Mouse (Mus musculus): ENCODE measurements around the gene Bri3. TPM values are rescaled to one million over a fixed set of nuclear protein-coding genes. Genes with fewer than 3 reads are reported as not detected.

Gene Bri3
- polyA plus RNA-seq, 1 experiment from 2014 or later = 204 TPM

GRCm38 (mm10) chr5:144452776-144453455, 208.7 kb downstream of the Bri3 start:
- 40% methylated on average over 7 of the region's 7 CpGs for WGBS
- no peaks in the 10 kb centered on the region for H3K9me3 ChIP-seq (ENCODE audit: control insufficient read depth, low read length)
- H3K4me2 ChIP-seq (ENCODE audit: low read length) = no peak overlapping the region
- H3K9ac ChIP-seq (ENCODE audit: low read length) = no peak overlapping the region
- H3K27me3 ChIP-seq (ENCODE audit: control insufficient read depth, insufficient read depth, low read length) = no peaks in the 10 kb centered on the region
- H3K36me3 ChIP-seq (ENCODE audit: control insufficient read depth, insufficient read depth, low read length) = no peaks in the 10 kb centered on the region
- H3K4me3 ChIP-seq (ENCODE audit: control insufficient read depth in 1 of 2, insufficient read depth in 1 of 2, low read depth in 1 of 2, low read length in 2 of 2) = no peak overlapping the region
- H3K4me1 ChIP-seq (ENCODE audit: control insufficient read depth in 2 of 2, insufficient read depth in 2 of 2, low read length in 2 of 2) = peaks cover 0 to 5% of the 10 kb centered on the region in 2 experiments; a peak in 2 of 4 replicates
- ATAC-seq (ENCODE audit: insufficient number of reproducible peaks, insufficient read depth, low FRiP score, low read depth) = no peak
- no peak overlapping the region for H3K27ac ChIP-seq (replicated peaks in 1 of 2; ENCODE audit: control insufficient read depth in 1 of 2, insufficient read depth in 1 of 2, low read depth in 2 of 2, low read length in 2 of 2)

GRCm38 (mm10) chr5:144457623-144458287, 213.5 kb downstream of the Bri3 start:
- Histone ChIP-seq H3K4me1 (ENCODE audit: control insufficient read depth in 2 of 2, insufficient read depth in 2 of 2, low read length in 2 of 2) (peaks cover 0 to 7% of the 10 kb centered on the region in 2 experiments; a peak in 2 of 4 replicates), H3K4me2 (ENCODE audit: low read length) (peak overlapping the region; percentile 55), H3K36me3 (ENCODE audit: control insufficient read depth, insufficient read depth, low read length) (no peaks in the 10 kb centered on the region), H3K9ac (ENCODE audit: low read length) (0 out of 2 replicates have a peak overlapping the region, but pooled peaks have one; percentile 26), H3K27ac (replicated peaks in 1 of 2; ENCODE audit: control insufficient read depth in 1 of 2, insufficient read depth in 1 of 2, low read depth in 2 of 2, low read length in 2 of 2) (no peak overlapping the region), H3K4me3 (ENCODE audit: control insufficient read depth in 1 of 2, insufficient read depth in 1 of 2, low read depth in 1 of 2, low read length in 2 of 2) (peak overlapping the region; percentile 9 to 13; a peak in 2 of 4 replicates), H3K9me3 (ENCODE audit: control insufficient read depth, low read length) (no peaks in the 10 kb centered on the region), H3K27me3 (ENCODE audit: control insufficient read depth, insufficient read depth, low read length) (no peaks in the 10 kb centered on the region)
- ATAC-seq (ENCODE audit: insufficient number of reproducible peaks, insufficient read depth, low FRiP score, low read depth) = no peak
- 4% methylated on average over 11 of the region's 11 CpGs for WGBS

GRCm38 (mm10) chr5:144466987-144467386, 222.8 kb downstream of the Bri3 start:
- H3K4me1 ChIP-seq (ENCODE audit: control insufficient read depth in 2 of 2, insufficient read depth in 2 of 2, low read length in 2 of 2) = no peaks in the 10 kb centered on the region
- no peak for ATAC-seq (ENCODE audit: insufficient number of reproducible peaks, insufficient read depth, low FRiP score, low read depth)
- H3K27ac ChIP-seq (replicated peaks in 1 of 2; ENCODE audit: control insufficient read depth in 1 of 2, insufficient read depth in 1 of 2, low read depth in 2 of 2, low read length in 2 of 2) = no peak overlapping the region
- H3K4me3 ChIP-seq (ENCODE audit: control insufficient read depth in 1 of 2, insufficient read depth in 1 of 2, low read depth in 1 of 2, low read length in 2 of 2) = no peak overlapping the region
- H3K9me3 ChIP-seq (ENCODE audit: control insufficient read depth, low read length) = 0 out of 2 replicates have a peak, but pooled peaks cover 3% of the 10 kb centered on the region
- no peak overlapping the region for H3K4me2 ChIP-seq (ENCODE audit: low read length)
- H3K27me3 ChIP-seq (ENCODE audit: control insufficient read depth, insufficient read depth, low read length) = no peaks in the 10 kb centered on the region
- WGBS = 33% methylated on average over 6 of the region's 6 CpGs
- no peak overlapping the region for H3K9ac ChIP-seq (ENCODE audit: low read length)
- no peaks in the 10 kb centered on the region for H3K36me3 ChIP-seq (ENCODE audit: control insufficient read depth, insufficient read depth, low read length)

DNA sequence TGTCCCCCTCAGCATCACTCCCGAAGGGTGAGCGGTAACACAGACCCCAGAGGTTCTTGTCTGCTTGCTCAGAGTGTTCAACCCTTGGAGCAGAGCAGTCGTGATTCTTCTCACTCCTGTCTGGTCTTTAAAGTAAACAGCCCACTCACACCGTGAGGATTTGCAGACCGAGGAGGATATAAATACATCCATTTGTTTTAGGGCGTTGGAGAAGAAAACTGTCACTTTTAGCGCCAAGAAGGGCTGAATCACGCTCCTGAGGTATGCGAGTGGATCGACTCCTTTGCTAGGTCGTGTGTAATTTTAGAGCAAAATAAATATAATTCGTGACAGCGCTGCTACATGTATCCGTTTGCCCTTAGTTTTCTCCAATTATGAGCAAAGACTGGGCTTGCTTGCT, 228.8 kb downstream of the Bri3 start:
- no peaks in the 10 kb centered on the region for H3K27me3 ChIP-seq (ENCODE audit: control insufficient read depth, insufficient read depth, low read length)
- 70% methylated on average over 14 of the region's 14 CpGs for whole genome bisulfite sequencing
- H3K36me3 ChIP-seq (ENCODE audit: control insufficient read depth, insufficient read depth, low read length) = no peaks in the 10 kb centered on the region
- no peak for ATAC-seq (ENCODE audit: insufficient number of reproducible peaks, insufficient read depth, low FRiP score, low read depth)
- no peak overlapping the region for H3K4me2 ChIP-seq (ENCODE audit: low read length)
- no peak overlapping the region for H3K9ac ChIP-seq (ENCODE audit: low read length)
- no peak overlapping the region for H3K27ac ChIP-seq (replicated peaks in 1 of 2; ENCODE audit: control insufficient read depth in 1 of 2, insufficient read depth in 1 of 2, low read depth in 2 of 2, low read length in 2 of 2)
- H3K9me3 ChIP-seq (ENCODE audit: control insufficient read depth, low read length) = 0 out of 2 replicates have a peak, but pooled peaks cover 3% of the 10 kb centered on the region
- H3K4me3 ChIP-seq (ENCODE audit: control insufficient read depth in 1 of 2, insufficient read depth in 1 of 2, low read depth in 1 of 2, low read length in 2 of 2) = no peak overlapping the region
- no peaks in the 10 kb centered on the region for H3K4me1 ChIP-seq (ENCODE audit: control insufficient read depth in 2 of 2, insufficient read depth in 2 of 2, low read length in 2 of 2)

GRCm38 (mm10) chr5:144479677-144480171, 235.5 kb downstream of the Bri3 start:
- no peaks in the 10 kb centered on the region for H3K9me3 ChIP-seq (ENCODE audit: control insufficient read depth, low read length)
- no peaks in the 10 kb centered on the region for H3K27me3 ChIP-seq (ENCODE audit: control insufficient read depth, insufficient read depth, low read length)
- 64% methylated on average over 8 of the region's 8 CpGs for WGBS
- no peaks in the 10 kb centered on the region for H3K36me3 ChIP-seq (ENCODE audit: control insufficient read depth, insufficient read depth, low read length)
- no peak for ATAC-seq (ENCODE audit: insufficient number of reproducible peaks, insufficient read depth, low FRiP score, low read depth)
- no peak overlapping the region for H3K4me3 ChIP-seq (ENCODE audit: control insufficient read depth in 1 of 2, insufficient read depth in 1 of 2, low read depth in 1 of 2, low read length in 2 of 2)
- H3K4me2 ChIP-seq (ENCODE audit: low read length) = no peak overlapping the region
- H3K27ac ChIP-seq (replicated peaks in 1 of 2; ENCODE audit: control insufficient read depth in 1 of 2, insufficient read depth in 1 of 2, low read depth in 2 of 2, low read length in 2 of 2) = no peak overlapping the region
- H3K9ac ChIP-seq (ENCODE audit: low read length) = no peak overlapping the region
- H3K4me1 ChIP-seq (ENCODE audit: control insufficient read depth in 2 of 2, insufficient read depth in 2 of 2, low read length in 2 of 2) = no peaks in the 10 kb centered on the region

GRCm38 (mm10) chr5:144483659-144484375, 239.6 kb downstream of the Bri3 start:
- 64% methylated on average over 16 of the region's 16 CpGs for WGBS
- H3K4me1 ChIP-seq (ENCODE audit: control insufficient read depth in 2 of 2, insufficient read depth in 2 of 2, low read length in 2 of 2) = no peaks in the 10 kb centered on the region
- H3K36me3 ChIP-seq (ENCODE audit: control insufficient read depth, insufficient read depth, low read length) = no peaks in the 10 kb centered on the region
- no peak overlapping the region for H3K27ac ChIP-seq (replicated peaks in 1 of 2; ENCODE audit: control insufficient read depth in 1 of 2, insufficient read depth in 1 of 2, low read depth in 2 of 2, low read length in 2 of 2)
- ATAC-seq (ENCODE audit: insufficient number of reproducible peaks, insufficient read depth, low FRiP score, low read depth) = no peak
- H3K9ac ChIP-seq (ENCODE audit: low read length) = no peak overlapping the region
- H3K9me3 ChIP-seq (ENCODE audit: control insufficient read depth, low read length) = no peaks in the 10 kb centered on the region
- no peaks in the 10 kb centered on the region for H3K27me3 ChIP-seq (ENCODE audit: control insufficient read depth, insufficient read depth, low read length)
- H3K4me3 ChIP-seq (ENCODE audit: control insufficient read depth in 1 of 2, insufficient read depth in 1 of 2, low read depth in 1 of 2, low read length in 2 of 2) = no peak overlapping the region
- no peak overlapping the region for H3K4me2 ChIP-seq (ENCODE audit: low read length)

DNA sequence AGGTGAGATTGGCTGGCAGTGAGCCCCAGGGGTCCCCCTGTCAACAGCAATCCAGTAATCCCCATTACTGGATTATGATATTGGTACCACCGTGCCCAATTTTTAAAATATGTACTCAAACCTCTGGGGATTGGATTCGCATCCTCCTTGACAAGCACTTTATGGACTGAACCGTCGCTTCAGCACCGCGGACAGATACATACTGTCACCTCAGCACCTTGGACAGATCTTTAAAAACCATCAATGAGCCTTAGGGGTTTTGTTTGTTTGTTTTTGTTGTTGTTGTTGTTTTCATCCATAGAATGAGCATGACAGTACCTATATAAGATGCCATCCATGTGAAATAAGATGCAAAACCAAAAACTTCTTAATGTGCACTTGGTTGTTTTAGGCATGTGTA, 247.1 kb downstream of the Bri3 start:
- Histone ChIP-seq H3K4me2 (ENCODE audit: low read length) (no peak overlapping the region), H3K36me3 (ENCODE audit: control insufficient read depth, insufficient read depth, low read length) (no peaks in the 10 kb centered on the region), H3K9me3 (ENCODE audit: control insufficient read depth, low read length) (no peaks in the 10 kb centered on the region), H3K4me3 (ENCODE audit: control insufficient read depth in 1 of 2, insufficient read depth in 1 of 2, low read depth in 1 of 2, low read length in 2 of 2) (no peak overlapping the region), H3K4me1 (ENCODE audit: control insufficient read depth in 2 of 2, insufficient read depth in 2 of 2, low read length in 2 of 2) (no peaks in the 10 kb centered on the region), H3K9ac (ENCODE audit: low read length) (no peak overlapping the region), H3K27ac (replicated peaks in 1 of 2; ENCODE audit: control insufficient read depth in 1 of 2, insufficient read depth in 1 of 2, low read depth in 2 of 2, low read length in 2 of 2) (no peak overlapping the region), H3K27me3 (ENCODE audit: control insufficient read depth, insufficient read depth, low read length) (no peaks in the 10 kb centered on the region)
- no peak for ATAC-seq (ENCODE audit: insufficient number of reproducible peaks, insufficient read depth, low FRiP score, low read depth)
- WGBS = 11% methylated on average over 6 of the region's 6 CpGs
